Mouse (Mus musculus) limb, embryonic 11.5 days (tissue): Measurements from ENCODE around the gene Rab25. TPM values are rescaled to one million over a fixed set of nuclear protein-coding genes. Genes with fewer than 3 reads are reported as not detected.

Source experiments
- ATAC-seq: fragments of 200-750 bp; cut with Nextera tagmentation; 2 replicates; pipeline ENCODE4 v1.8.0; 2017; ENCODE audit warnings: low read depth; ENCODE audit not compliant: insufficient number of reproducible peaks, low FRiP score, low TSS enrichment
- DNase-seq: peaks from one replicate; pipeline ENCODE4 v3.0.0-alpha.2; 2015; ENCODE audit warnings: low spot score
- H3K27ac ChIP-seq: fragments of 300-500 bp; sonication (generic); replicated peaks from 2 replicates; pipeline ENCODE4 v1.5.1; 2014; ENCODE audit warnings: low read depth, mild to moderate bottlenecking, low read length
- H3K27me3 ChIP-seq: fragments of 300-500 bp; sonication (generic); 2 replicates; pipeline ENCODE4 v1.6.1; 2014; ENCODE audit warnings: mild to moderate bottlenecking, low read length, mixed read lengths; ENCODE audit not compliant: control insufficient read depth, insufficient read depth
- H3K36me3 ChIP-seq: fragments of 300-500 bp; sonication (generic); 2 replicates; pipeline ENCODE4 v1.6.1; 2014; ENCODE audit warnings: mild to moderate bottlenecking, low read length, moderate library complexity, mixed read lengths; ENCODE audit not compliant: control insufficient read depth, insufficient read depth
- H3K4me1 ChIP-seq: fragments of 300-500 bp; sonication (generic); 2 replicates; pipeline ENCODE4 v1.6.1; 2014; ENCODE audit warnings: low read length, mixed read lengths; ENCODE audit not compliant: control insufficient read depth, insufficient read depth
- H3K4me2 ChIP-seq: fragments of 300-500 bp; sonication (generic); 2 replicates; pipeline ENCODE4 v1.6.1; 2014; ENCODE audit warnings: low read depth, mild to moderate bottlenecking, moderate library complexity; ENCODE audit not compliant: severe bottlenecking
- H3K4me3 ChIP-seq: fragments of 300-500 bp; sonication (generic); 2 replicates; pipeline ENCODE4 v1.5.1; 2014; ENCODE audit warnings: low read depth, low read length
- H3K9ac ChIP-seq: fragments of 300-500 bp; sonication (generic); 2 replicates; pipeline ENCODE4 v1.6.1; 2014; ENCODE audit warnings: mild to moderate bottlenecking, low read length
- H3K9me3 ChIP-seq: fragments of 300-500 bp; sonication (generic); 2 replicates; pipeline ENCODE4 v1.6.1; 2016; ENCODE audit warnings: low read length; ENCODE audit not compliant: control insufficient read depth
- WGBS: fragments of 180-500 bp; shearing (Covaris S2); extraction: QIAGEN DNeasy Blood & Tissue Kit; methylation state at CpG from one replicate; pipeline ENCODE4 v1.1.7; 2014; 5-methylcytosine and 5-hydroxymethylcytosine counted together
- polyA plus RNA-seq: library from polyadenylated mRNA; unstranded; fragments of >200 nt; fragmentation: Nextera tagmentation; extraction: Ambion mirVana; gene quantifications from 2 replicates; pipeline ENCODE4 v1.2.1, GENCODE M21; 2014

Gene Rab25
- polyA plus RNA-seq, 1 experiment from 2014 or later: 2.4 TPM

DNA sequence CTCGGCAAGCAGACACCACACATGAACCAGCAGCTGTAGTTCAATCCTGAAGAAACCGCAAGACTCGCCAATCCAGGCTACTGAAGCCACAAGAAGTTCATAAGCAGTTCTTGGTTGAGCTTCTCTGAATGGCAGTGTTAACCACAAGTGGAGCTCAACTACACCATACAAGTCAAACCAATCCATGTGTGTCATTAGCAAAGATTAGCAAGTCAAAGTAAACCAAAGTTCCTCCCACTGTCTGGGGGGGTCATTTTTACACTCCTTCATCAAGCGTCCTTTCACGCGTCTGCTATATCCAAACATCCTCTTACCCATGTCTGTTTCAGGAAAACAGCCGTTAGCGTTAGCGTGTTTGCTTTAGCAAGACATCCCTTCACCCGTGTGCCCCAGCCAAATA lies 22.2 kb upstream of the Rab25 start:
- no peak overlapping the region for H3K4me2 ChIP-seq
- H3K9me3 ChIP-seq: no peaks in the 10 kb centered on the region
- no peak overlapping the region for H3K9ac ChIP-seq
- no peak overlapping the region for H3K4me3 ChIP-seq
- ATAC-seq (no peak), DNase-seq (no peak)
- peaks cover 28% of the 10 kb centered on the region for H3K36me3 ChIP-seq
- H3K27me3 ChIP-seq: no peaks in the 10 kb centered on the region
- 95% methylated on average over 10 of the region's 10 CpGs for WGBS
- no peaks in the 10 kb centered on the region for H3K4me1 ChIP-seq
- H3K27ac ChIP-seq: no peak overlapping the region

DNA sequence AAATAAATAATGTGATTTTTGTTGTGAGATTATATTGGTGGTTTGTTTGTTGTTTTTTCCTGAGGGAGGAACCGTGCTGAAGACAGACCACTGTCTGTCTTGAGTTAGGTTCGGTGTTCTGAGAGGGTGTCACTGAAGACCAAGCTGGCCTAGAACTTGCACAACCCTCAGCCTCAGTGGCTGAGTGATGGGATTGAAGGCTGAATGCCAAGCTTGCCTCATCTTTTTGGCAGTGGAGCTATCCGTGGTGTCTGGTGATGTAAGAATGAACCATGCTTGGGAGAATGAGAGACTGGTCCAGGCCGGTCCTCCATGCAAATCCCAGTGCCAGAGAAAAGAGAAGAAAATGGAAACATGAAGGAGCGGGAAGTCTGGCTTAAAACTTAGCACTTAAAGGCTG lies 21.6 kb upstream of the Rab25 start:
- Histone ChIP-seq H3K9ac (no peak overlapping the region), H3K4me2 (no peak overlapping the region), H3K4me3 (no peak overlapping the region), H3K9me3 (no peaks in the 10 kb centered on the region), H3K27me3 (no peaks in the 10 kb centered on the region), H3K36me3 (peaks cover 31% of the 10 kb centered on the region), H3K27ac (no peak overlapping the region), H3K4me1 (no peaks in the 10 kb centered on the region)
- WGBS: 95% methylated on average over 5 of the region's 5 CpGs
- DNase-seq: no peak
- no peak for ATAC-seq

DNA sequence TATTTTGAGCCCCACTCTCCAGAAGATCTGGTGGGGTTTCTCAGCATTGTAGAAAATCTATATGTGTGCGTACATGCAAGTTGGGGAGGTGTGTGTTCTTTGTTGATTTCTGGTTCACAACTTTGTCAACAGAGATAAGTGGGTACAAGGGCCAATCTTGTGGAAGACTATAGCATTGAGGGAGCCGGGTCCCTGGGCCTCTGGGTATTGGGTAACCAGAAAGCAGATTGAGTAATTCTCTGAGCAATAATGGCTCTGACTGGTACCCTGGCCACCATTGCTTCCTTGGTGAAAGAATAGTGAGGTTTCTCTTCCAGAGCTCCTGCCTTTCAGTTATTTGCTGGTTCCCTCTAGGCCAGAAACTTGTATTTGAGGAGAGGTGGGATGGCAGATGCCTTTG lies 21.0 kb upstream of the Rab25 start:
- Histone ChIP-seq H3K36me3 (peaks cover 35% of the 10 kb centered on the region), H3K4me3 (no peak overlapping the region)
- ATAC-seq: no peak

DNA sequence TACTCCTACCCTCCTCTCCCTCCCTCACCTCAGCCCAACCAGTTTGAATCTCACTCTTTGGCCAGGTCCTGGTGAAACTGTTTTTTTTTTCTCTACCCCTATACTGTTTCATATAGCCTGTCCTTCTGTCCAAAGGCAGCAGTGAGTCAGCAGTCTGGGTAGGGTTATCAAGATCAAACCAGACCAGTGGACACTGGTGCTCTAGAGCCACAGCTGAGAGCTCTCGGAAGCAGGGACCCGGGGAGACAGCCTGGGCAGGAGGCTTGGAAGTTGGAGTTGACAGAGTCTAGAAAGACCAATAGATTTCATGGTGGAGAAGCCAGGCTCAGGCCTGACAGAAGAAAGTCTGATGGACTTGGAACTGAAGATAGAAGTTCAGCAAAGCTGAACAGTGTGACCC lies 20.5 kb upstream of the Rab25 start:
- Histone ChIP-seq H3K9me3 (no peaks in the 10 kb centered on the region), H3K36me3 (peaks cover 39% of the 10 kb centered on the region), H3K4me2 (no peak overlapping the region), H3K27me3 (no peaks in the 10 kb centered on the region), H3K9ac (no peak overlapping the region), H3K27ac (no peak overlapping the region), H3K4me3 (no peak overlapping the region), H3K4me1 (no peaks in the 10 kb centered on the region)
- no peak for ATAC-seq
- DNase-seq: no peak
- WGBS: 97% methylated on average over 2 of the region's 2 CpGs

More for the DNA sequence above, 21.0 kb upstream of the Rab25 start:
- no peak overlapping the region for H3K4me2 ChIP-seq
- DNase-seq: no peak
- WGBS: 97% methylated on average over 2 of the region's 2 CpGs
- no peaks in the 10 kb centered on the region for H3K4me1 ChIP-seq
- H3K27me3 ChIP-seq: no peaks in the 10 kb centered on the region
- no peak overlapping the region for H3K27ac ChIP-seq
- no peak overlapping the region for H3K9ac ChIP-seq
- no peaks in the 10 kb centered on the region for H3K9me3 ChIP-seq

DNA sequence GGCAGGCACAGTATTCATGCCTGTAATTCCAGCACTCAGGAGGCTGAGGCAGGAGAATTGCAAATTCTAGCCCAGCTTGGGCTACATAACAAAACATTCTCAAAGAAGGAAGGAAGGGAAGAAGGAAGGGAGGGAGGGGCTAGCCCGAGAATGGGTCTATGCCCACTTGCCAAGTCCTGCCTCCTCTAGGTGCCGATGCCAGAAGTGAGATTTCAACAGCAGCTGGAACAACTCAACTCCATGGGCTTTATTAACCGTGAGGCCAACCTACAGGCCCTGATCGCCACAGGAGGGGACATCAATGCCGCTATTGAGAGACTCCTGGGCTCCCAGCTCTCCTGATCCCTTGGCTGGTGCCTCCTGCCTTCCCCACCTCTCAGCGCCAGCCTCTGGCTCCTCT lies 19.8 kb upstream of the Rab25 start:
- Histone ChIP-seq H3K4me1 (no peaks in the 10 kb centered on the region), H3K4me2 (no peak overlapping the region), H3K9ac (no peak overlapping the region), H3K4me3 (no peak overlapping the region), H3K36me3 (peaks cover 45% of the 10 kb centered on the region), H3K9me3 (no peaks in the 10 kb centered on the region), H3K27ac (no peak overlapping the region), H3K27me3 (no peaks in the 10 kb centered on the region)
- DNase-seq: no peak
- no peak for ATAC-seq
- 93% methylated on average over 6 of the region's 6 CpGs for WGBS

DNA sequence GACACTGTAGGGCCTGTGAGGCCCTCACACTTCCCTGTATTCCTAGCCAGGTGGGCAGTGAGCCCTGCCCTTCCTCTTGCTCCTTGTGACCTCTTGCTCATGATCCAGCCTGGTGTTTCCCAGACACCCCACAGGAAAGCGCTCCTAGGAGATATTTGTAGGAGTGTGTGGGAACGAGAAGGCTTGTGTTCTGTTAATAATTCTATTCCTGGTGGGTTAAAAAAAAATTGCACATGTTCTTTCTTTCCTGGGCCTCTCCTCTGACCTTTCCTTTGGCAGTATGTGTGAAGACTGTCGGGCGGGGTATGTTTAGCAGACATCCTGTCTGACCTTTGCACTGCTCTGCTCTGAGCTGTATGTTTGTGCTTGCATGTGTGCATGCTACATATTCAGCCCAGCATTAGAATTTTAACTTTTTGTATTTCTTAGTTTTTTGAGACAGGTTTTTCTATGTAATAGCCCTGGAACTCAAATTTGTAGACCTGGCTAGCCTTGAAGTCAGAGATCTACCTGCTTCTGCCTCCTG lies 18.5 kb upstream of the Rab25 start:
- Histone ChIP-seq H3K4me2 (no peak overlapping the region), H3K4me3 (no peak overlapping the region), H3K9ac (no peak overlapping the region), H3K4me1 (no peaks in the 10 kb centered on the region), H3K36me3 (peaks cover 53% of the 10 kb centered on the region), H3K27me3 (no peaks in the 10 kb centered on the region), H3K9me3 (no peaks in the 10 kb centered on the region), H3K27ac (no peak overlapping the region)
- DNase-seq: no peak
- no peak for ATAC-seq
- 89% methylated on average over 4 of the region's 4 CpGs for WGBS

DNA sequence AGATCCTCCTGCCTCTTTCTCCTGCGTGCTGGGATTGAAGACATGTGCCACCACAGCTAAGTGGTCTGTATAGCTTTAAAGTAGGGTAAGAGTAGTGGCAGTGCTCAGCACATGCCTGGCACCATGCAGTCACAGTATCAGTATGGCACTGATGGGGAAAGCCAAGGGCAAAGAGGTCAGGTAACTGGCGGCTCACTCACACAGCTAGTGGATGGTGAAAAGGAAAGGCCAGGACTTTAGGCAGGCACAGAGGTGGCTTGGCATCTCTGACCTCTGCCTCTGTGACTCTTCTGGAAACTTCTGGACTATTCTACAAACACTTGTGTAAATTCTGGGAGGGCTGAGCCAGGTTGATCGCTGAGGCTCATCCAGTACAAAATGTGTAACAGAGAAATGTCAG lies 18.0 kb upstream of the Rab25 start:
- WGBS: 92% methylated on average over 3 of the region's 3 CpGs
- no peak for ATAC-seq

DNA sequence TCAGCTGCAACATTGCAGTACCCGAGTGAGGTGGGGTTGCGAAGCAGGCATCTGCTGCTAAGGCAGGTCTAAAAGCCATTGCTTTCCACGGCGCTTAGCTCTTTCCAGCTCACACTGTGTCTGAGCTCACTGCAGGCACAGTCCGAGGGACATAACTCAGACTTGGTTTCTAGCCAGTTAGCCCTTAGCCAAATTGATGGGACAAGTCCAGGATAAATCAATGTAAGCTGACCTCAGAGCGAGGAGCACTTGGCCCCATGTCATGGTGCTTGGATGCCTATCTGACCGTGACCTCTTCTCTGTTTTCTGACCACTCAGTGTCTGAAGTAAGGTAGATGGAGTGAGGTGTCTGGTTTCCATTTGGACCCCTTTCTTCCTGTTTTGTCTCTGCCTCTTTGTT lies 15.9 kb upstream of the Rab25 start:
- Histone ChIP-seq H3K27me3 (no peaks in the 10 kb centered on the region), H3K4me2 (no peak overlapping the region), H3K27ac (no peak overlapping the region), H3K9ac (no peak overlapping the region), H3K36me3 (peaks cover 59% of the 10 kb centered on the region), H3K4me3 (no peak overlapping the region), H3K9me3 (no peaks in the 10 kb centered on the region), H3K4me1 (no peaks in the 10 kb centered on the region)
- ATAC-seq (no peak), DNase-seq (no peak)
- 87% methylated on average over 7 of the region's 7 CpGs for WGBS

More for the DNA sequence above, 18.0 kb upstream of the Rab25 start:
- Histone ChIP-seq H3K4me3 (no peak overlapping the region), H3K36me3 (peaks cover 53% of the 10 kb centered on the region), H3K4me1 (no peaks in the 10 kb centered on the region), H3K4me2 (no peak overlapping the region), H3K9me3 (no peaks in the 10 kb centered on the region), H3K27ac (no peak overlapping the region), H3K9ac (no peak overlapping the region), H3K27me3 (no peaks in the 10 kb centered on the region)
- DNase-seq: no peak

DNA sequence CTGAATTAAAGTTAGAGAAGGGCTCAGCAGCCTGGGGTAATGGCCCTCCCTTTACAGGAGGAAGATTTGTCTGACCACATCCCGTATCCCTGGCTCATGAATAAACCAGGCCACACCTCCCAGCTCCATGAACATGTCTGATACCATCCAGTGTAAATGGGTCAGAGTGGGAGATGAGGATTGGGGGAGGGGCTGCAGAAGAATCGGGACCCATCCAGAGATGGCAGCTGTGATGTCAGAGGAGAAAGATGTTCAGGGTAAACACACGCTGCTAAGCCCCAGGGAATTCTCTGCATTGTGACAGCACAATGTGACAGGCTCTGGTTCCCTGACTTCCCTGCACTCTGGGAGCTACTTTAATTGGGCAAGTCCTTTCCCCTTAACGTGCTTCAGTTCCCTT lies 15.3 kb upstream of the Rab25 start:
- Histone ChIP-seq H3K4me3 (no peak overlapping the region), H3K4me2 (no peak overlapping the region), H3K4me1 (no peaks in the 10 kb centered on the region), H3K9me3 (no peaks in the 10 kb centered on the region), H3K27me3 (no peaks in the 10 kb centered on the region), H3K9ac (no peak overlapping the region), H3K27ac (no peak overlapping the region), H3K36me3 (peaks cover 57% of the 10 kb centered on the region)
- ATAC-seq (no peak), DNase-seq (no peak)
- 79% methylated on average over 4 of the region's 4 CpGs for WGBS
